Mouse (Mus musculus) stomach, postnatal 0 days (tissue): ENCODE data around the gene Prima1.

Source experiments
- CTCF ChIP-seq: IDR thresholded peaks from 2 replicates; pipeline ENCODE4 v1.5.1; 2016; ENCODE audit warnings: antibody characterized with exemption, low read depth, mild to moderate bottlenecking, moderate library complexity
- EP300 ChIP-seq: optimal IDR thresholded peaks from 2 replicates; pipeline ENCODE3; 2016; ENCODE audit warnings: antibody characterized with exemption

DNA sequence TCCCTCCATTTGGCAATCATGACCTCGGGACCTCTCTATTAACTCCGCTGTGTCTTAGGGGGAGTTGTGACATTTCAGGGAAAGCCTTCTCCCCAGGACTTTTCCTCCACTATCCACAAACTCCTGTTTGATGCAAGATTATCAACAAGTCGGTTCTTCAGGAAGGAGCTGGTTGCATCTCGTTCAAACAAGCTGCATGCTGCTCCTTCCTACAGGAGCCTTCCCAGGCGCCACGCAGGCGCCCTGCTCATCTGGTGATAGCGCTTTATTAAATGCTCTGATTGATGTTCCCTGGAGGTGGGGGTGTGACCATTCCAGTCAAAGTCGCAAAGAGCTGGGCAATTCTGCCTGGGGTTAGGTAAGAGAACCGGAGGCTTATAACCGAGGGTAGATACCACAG lies 1.1 kb upstream of the Prima1 start:
- TF ChIP-seq CTCF (no peak), EP300 (no peak)
